Mouse (Mus musculus) naive thymus-derived CD4-positive, alpha-beta T cell, adult 2 months (primary cell): ENCODE measurements around the gene Anapc4.

Experiments used
- DNase-seq: peaks from one replicate; pipeline ENCODE4 v3.0.0-alpha.2; 2011; ENCODE audit warnings: low read depth

Gene Anapc4

GRCm38 (mm10) chr5:52868918-52869703 lies 35.3 kb downstream of the Anapc4 start:
- no peak for DNase-seq

GRCm38 (mm10) chr5:52871461-52871860 lies 37.6 kb downstream of the Anapc4 start:
- no peak for DNase-seq

GRCm38 (mm10) chr5:52871986-52872385 lies 38.2 kb downstream of the Anapc4 start:
- no peak for DNase-seq

GRCm38 (mm10) chr5:52878847-52879246 lies 45.0 kb downstream of the Anapc4 start:
- DNase-seq = peak; percentile 74

- DNase-seq = no peak
These were observed 46.1 kb downstream of the Anapc4 start for GRCm38 (mm10) chr5:52879926-52880325.

GRCm38 (mm10) chr5:52882446-52882845 lies 48.6 kb downstream of the Anapc4 start:
- DNase-seq = no peak

GRCm38 (mm10) chr5:52887085-52887484 lies 53.3 kb downstream of the Anapc4 start:
- peak; percentile 75 for DNase-seq

GRCm38 (mm10) chr5:52889919-52890318 lies 56.1 kb downstream of the Anapc4 start:
- DNase-seq = no peak

- no peak for DNase-seq
These were observed 58.4 kb downstream of the Anapc4 start for GRCm38 (mm10) chr5:52891949-52892835.

- no peak for DNase-seq
These were observed 60.1 kb downstream of the Anapc4 start for GRCm38 (mm10) chr5:52893938-52894337.

GRCm38 (mm10) chr5:52904246-52904645 lies 70.4 kb downstream of the Anapc4 start:
- DNase-seq = no peak

GRCm38 (mm10) chr5:52904671-52905070 lies 70.9 kb downstream of the Anapc4 start:
- no peak for DNase-seq

- no peak for DNase-seq
These were observed 74.4 kb downstream of the Anapc4 start for GRCm38 (mm10) chr5:52908246-52908645.

GRCm38 (mm10) chr5:52910159-52910591 lies 76.4 kb downstream of the Anapc4 start:
- DNase-seq = peak; percentile 61

GRCm38 (mm10) chr5:52911286-52911870 lies 77.6 kb downstream of the Anapc4 start:
- DNase-seq = no peak

- no peak for DNase-seq
These were observed 79.9 kb downstream of the Anapc4 start for GRCm38 (mm10) chr5:52913711-52914110.

- DNase-seq = no peak
These were observed 82.4 kb downstream of the Anapc4 start for GRCm38 (mm10) chr5:52916186-52916585.
